Mouse (Mus musculus) adrenal gland, adult 18-20 months (tissue): ENCODE results near the gene Olfr741. TPM values are rescaled to one million over a fixed set of nuclear protein-coding genes. Genes with fewer than 3 reads are reported as not detected.

ENCODE experiments used
- DNase-seq, 2 experiments: peaks; one replicate each; pipeline ENCODE4 v3.0.0; 2021 to 2022; ENCODE audit warnings: low spot score in 2 of 2
- long read RNA-seq, 2 experiments: library from polyadenylated mRNA; stranded (forward); transcript quantifications; one replicate each; pipeline ENCODE4 v2.0.0; 2021
- total RNA-seq, 2 experiments: library from RNA; stranded (reverse); gene quantifications; 1 replicate in 1 of 2; 2 replicates in 1 of 2; pipeline ENCODE4 v1.2.3; 2021

Olfr741 gene
- total RNA-seq: not detected
- long read RNA-seq, experiment 1: 0 reads
- long read RNA-seq, experiment 2: 0 reads

DNA sequence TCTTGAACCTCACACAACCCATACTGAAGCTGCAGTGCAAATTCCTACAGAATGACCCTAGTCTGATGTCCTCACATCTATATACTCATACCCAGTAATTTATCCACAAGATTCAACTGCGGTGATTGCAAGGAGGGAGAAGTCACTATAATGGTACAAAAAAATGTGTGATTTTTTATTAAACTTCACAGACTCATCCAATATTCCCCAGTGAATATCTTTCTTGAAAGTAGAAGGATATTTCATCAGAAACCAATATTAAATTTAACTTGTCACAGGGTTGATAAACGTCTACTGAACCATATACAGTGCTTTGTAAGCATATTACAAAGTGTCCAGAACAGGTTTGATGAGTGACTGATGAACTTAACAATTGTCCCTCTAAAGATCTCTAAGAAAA is at the start of gene Olfr741:
Gene Olfr741, plus strand, starts transcription at position 301 of the 400 bp plus-strand sequence.
- DNase-seq: no peak

DNA sequence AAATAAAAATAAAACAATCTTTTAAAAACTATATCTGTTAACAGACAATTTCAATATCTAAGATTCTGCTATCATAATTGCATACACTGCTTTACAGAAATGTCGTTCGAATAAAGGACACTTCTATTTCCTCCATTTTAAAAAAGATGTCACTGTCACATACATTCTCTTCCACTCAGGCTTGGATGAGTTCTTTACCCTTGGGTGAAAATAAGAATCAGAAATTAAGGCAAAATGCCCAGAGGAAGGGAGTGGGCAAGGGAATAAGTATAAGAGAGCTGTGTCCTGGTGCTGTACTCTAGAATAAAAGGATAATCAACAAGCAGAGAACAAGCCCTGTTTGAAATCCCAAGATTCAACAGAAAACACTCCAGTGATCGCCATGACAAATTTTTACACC is 27.3 kb upstream of the Olfr741 start, which contains the start of gene Olfr740:
Gene Olfr740, plus strand, starts transcription at position 301 of the 400 bp plus-strand sequence.
- DNase-seq: no peak

DNA sequence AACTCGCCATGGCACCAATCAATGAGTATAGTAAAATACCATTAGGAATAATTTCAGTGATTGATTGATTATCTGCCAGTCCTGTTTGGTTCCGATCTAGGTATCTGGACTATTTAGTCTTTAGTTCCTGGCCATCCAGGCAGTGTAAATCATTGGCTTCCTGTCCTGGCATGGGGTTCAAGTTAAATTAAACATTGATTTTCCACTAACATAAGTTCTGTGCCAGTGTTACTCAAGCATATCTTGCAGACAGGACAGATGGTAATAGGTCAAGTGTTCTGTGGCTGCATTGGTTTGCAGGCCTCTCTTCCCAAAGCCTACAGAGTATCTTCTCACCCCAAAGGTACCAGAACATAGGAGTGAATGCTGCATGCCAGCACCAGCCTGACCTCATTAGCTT is 5.9 kb downstream of the Olfr741 start:
- DNase-seq: no peak

DNA sequence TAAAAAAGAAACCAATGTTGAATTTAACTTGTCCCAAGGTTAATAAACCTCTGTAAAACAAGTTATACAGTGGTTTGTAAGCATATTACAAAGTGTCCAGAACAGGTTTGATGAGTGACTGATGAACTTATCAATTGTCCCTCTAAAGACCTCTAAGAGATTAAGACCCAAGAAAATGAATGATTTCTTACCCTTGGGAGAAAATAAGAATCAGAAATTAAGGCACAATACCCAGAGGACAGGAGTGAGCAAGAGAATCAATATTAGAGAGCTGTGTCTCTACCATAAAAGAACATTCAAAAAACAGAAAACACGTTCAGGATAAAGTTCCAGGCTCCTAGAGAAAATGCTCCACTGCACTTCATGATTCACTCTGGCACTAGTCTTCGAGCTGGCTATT is 30.8 kb downstream of the Olfr741 start, which contains the start of gene Olfr742:
Gene Olfr742, plus strand, starts transcription at position 301 of the 400 bp plus-strand sequence.
- no peak for DNase-seq

DNA sequence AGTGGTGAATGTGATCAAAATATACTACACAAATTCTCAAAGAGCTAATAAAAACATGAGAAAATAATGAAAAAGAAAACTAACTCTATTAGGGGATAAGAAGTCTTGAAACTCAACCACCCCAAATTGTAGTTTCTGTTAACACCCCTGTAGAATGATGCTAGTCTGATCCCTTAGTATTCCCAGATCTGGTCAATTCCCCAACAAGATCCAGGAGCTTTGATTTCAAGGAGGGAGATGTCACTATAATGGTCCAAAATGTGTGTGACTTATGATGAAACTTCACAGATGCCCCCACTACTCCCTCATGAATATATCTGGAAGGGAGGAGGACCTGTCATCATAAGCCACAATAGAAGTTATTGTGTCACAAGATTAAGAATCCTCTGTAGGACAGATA is 49.0 kb downstream of the Olfr741 start, which contains the start of gene Olfr743:
Gene Olfr743, plus strand, starts transcription at position 301 of the 400 bp plus-strand sequence.
- DNase-seq: no peak

Other genes with a start within 250 kb of the Olfr741 start
- not detected for gene Olfr731, start 230.9 kb upstream of the Olfr741 start, total RNA-seq
- gene Olfr732, start 188.5 kb upstream of the Olfr741 start, total RNA-seq: not detected
- gene Olfr733, start 171.2 kb upstream of the Olfr741 start, total RNA-seq: not detected
- gene Olfr734, start 146.0 kb upstream of the Olfr741 start, total RNA-seq: not detected
- gene Olfr735, start 123.9 kb upstream of the Olfr741 start, total RNA-seq: not detected
- under 1 TPM; 0.10 to 0.54 TPM for gene Tlr11, start 114.8 kb upstream of the Olfr741 start, total RNA-seq
- not detected for gene Olfr736, start 91.6 kb upstream of the Olfr741 start, total RNA-seq
- gene Olfr738, start 65.2 kb upstream of the Olfr741 start, total RNA-seq: not detected
- gene Olfr739, start 54.1 kb upstream of the Olfr741 start, total RNA-seq: not detected
- not detected for gene Olfr740, start 27.2 kb upstream of the Olfr741 start, total RNA-seq
- gene Olfr742, start 30.9 kb downstream of the Olfr741 start, total RNA-seq: not detected
- gene Olfr743, start 49.1 kb downstream of the Olfr741 start, total RNA-seq: not detected
- not detected for gene Olfr744, start 142.1 kb downstream of the Olfr741 start, total RNA-seq
- gene Olfr745, start 166.7 kb downstream of the Olfr741 start, total RNA-seq: not detected
- gene Olfr746, start 174.3 kb downstream of the Olfr741 start, total RNA-seq: not detected
- not detected for gene Olfr747, start 220.5 kb downstream of the Olfr741 start, total RNA-seq
- not detected for gene Olfr748, start 234.6 kb downstream of the Olfr741 start, total RNA-seq